Mouse (Mus musculus) kidney, postnatal 4 days (tissue): ENCODE results near the gene Dnah14.

Source experiments
- DNase-seq, 2 experiments: peaks; one replicate each; pipeline ENCODE4 v3.0.0; 2021; ENCODE audit warnings: mixed read lengths in 2 of 2

Gene Dnah14

GRCm38 (mm10) chr1:181793541-181793940, 217.2 kb downstream of the Dnah14 start:
- DNase-seq: peak; percentile 41 to 58

- no peak for DNase-seq
Measured at GRCm38 (mm10) chr1:181799911-181800310, 223.6 kb downstream of the Dnah14 start.

GRCm38 (mm10) chr1:181800667-181801066, 224.3 kb downstream of the Dnah14 start:
- DNase-seq: no peak

GRCm38 (mm10) chr1:181811481-181812223, 235.3 kb downstream of the Dnah14 start:
- no peak for DNase-seq

GRCm38 (mm10) chr1:181826716-181827115, 250.4 kb downstream of the Dnah14 start:
- no peak for DNase-seq

- DNase-seq: peak; percentile 22 to 24
Measured at GRCm38 (mm10) chr1:181828365-181828764, 252.0 kb downstream of the Dnah14 start.

GRCm38 (mm10) chr1:181832720-181833119, 256.4 kb downstream of the Dnah14 start:
- DNase-seq: no peak

- DNase-seq: no peak
Measured at GRCm38 (mm10) chr1:181833143-181833542, 256.8 kb downstream of the Dnah14 start.

- DNase-seq: no peak
Measured at GRCm38 (mm10) chr1:181838111-181838510, 261.8 kb downstream of the Dnah14 start.

GRCm38 (mm10) chr1:181839746-181840366, 263.5 kb downstream of the Dnah14 start:
- no peak for DNase-seq

GRCm38 (mm10) chr1:181841396-181841795, 265.0 kb downstream of the Dnah14 start:
- no peak for DNase-seq

- peak; percentile 95 to 98 for DNase-seq
Measured at GRCm38 (mm10) chr1:181841864-181842672, 265.7 kb downstream of the Dnah14 start.

- DNase-seq: peak in 1 of 2 experiments; percentile 21
Measured at GRCm38 (mm10) chr1:181842781-181843180, 266.4 kb downstream of the Dnah14 start, which contains the start of gene Lbr. Gene Lbr, minus strand, starts transcription at chr1:181843046.

- DNase-seq: no peak
Measured at GRCm38 (mm10) chr1:181844874-181845547, 268.7 kb downstream of the Dnah14 start.

- no peak for DNase-seq
Measured at GRCm38 (mm10) chr1:181845767-181846166, 269.4 kb downstream of the Dnah14 start.

- no peak for DNase-seq
Measured at GRCm38 (mm10) chr1:181847396-181847795, 271.0 kb downstream of the Dnah14 start.

- no peak for DNase-seq
Measured at GRCm38 (mm10) chr1:181848210-181848609, 271.9 kb downstream of the Dnah14 start.

GRCm38 (mm10) chr1:181850441-181850840, 274.1 kb downstream of the Dnah14 start:
- DNase-seq: no peak

- no peak for DNase-seq
Measured at GRCm38 (mm10) chr1:181851521-181852310, 275.4 kb downstream of the Dnah14 start.

GRCm38 (mm10) chr1:181852466-181852865, 276.1 kb downstream of the Dnah14 start:
- DNase-seq: peak in 1 of 2 experiments; percentile 43

GRCm38 (mm10) chr1:181853081-181853736, 276.9 kb downstream of the Dnah14 start:
- peak; percentile 57 to 70 for DNase-seq
